Comparison of ENCODE assay signal across 19 mouse cellular contexts in the genomic region with DNA sequence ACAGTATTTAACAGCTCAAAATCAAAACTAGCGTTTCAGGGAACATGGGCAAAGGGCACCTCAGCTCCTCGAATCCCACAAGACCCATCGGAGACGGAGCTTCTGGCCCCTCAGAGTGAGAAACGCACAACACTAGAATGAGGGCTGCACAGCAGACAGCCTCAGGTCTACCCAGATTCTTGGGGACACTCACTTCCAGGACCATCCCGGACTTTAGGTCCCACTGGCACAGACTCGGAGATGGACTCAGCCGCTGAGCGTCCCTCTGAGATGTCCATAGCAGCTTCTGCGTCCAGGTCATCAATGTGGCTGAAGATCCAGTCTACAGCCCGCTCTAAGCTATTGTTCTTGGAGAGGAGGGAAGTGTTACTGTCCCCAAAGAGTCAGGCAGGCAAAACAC. TPM values are rescaled to one million over a fixed set of nuclear protein-coding genes. Genes with fewer than 3 reads are reported as not detected.
"Had no signal": no experiment of that assay in that cellular context is flagged by ENCODE, and none has a peak within 500 bp of the region (broad histone marks: within the 10 kb centered on the region; RNA-seq: fewer than 3 reads in every experiment).

No protein-coding gene starts in this region.

- DNase-seq: lung, adult 18-20 months; lung, embryonic 14.5 days; lung, postnatal 10 days; midbrain, embryonic 14.5 days; retina, postnatal 1 day; right cerebral cortex, adult 18-20 months; right cerebral cortex, postnatal 25 days; right cerebral cortex, postnatal 4 days; spleen, adult 18-20 months; thymus, adult 18-20 months; thymus, postnatal 14 days; thymus, postnatal 36 days had no signal

- H3K9me3 ChIP-seq: midbrain, embryonic 10.5 days; neural tube, embryonic 13.5 days; neural tube, embryonic 15.5 days had no signal

- ATAC-seq: midbrain, embryonic 16.5 days had no signal

- H3K9ac ChIP-seq: lung, embryonic 14.5 days; neural tube, embryonic 13.5 days; neural tube, embryonic 15.5 days had no signal

- H3K4me3 ChIP-seq: midbrain, embryonic 10.5 days; myocyte; neural tube, embryonic 13.5 days; neural tube, embryonic 15.5 days had no signal

- H3K27me3 ChIP-seq: neural tube, embryonic 13.5 days; neural tube, embryonic 15.5 days had no signal

- H3K27ac ChIP-seq: midbrain, embryonic 10.5 days; neural tube, embryonic 13.5 days; neural tube, embryonic 15.5 days had no signal

- H3K4me2 ChIP-seq: lung, embryonic 14.5 days; neural tube, embryonic 13.5 days; neural tube, embryonic 15.5 days had no signal

RNA-seq across cellular contexts. Expression of a gene that starts 22.9 kb away (rescaled TPM):
- total RNA-seq: megakaryocyte, adult 5-6 weeks; megakaryocyte-erythroid progenitor cell, adult 5-6 weeks had no signal
